Mouse (Mus musculus) monocyte, adult 5-6 weeks (primary cell): ENCODE results near the gene Isca2. TPM values are rescaled to one million over a fixed set of nuclear protein-coding genes. Genes with fewer than 3 reads are reported as not detected.

ENCODE experiments used
- ATAC-seq: fragments of 153-309, 156-312 bp; replicated peaks from 2 replicates; pipeline ENCODE4 v1.8.0; 2017; ENCODE audit warnings: mild to moderate bottlenecking; ENCODE audit not compliant: low TSS enrichment, insufficient number of reproducible peaks, severe bottlenecking, poor library complexity, low FRiP score
- total RNA-seq: library from RNA; stranded (forward); fragments of 200-1000, 200-491, 200-594 nt; gene quantifications from 3 replicates; pipeline ENCODE4 v1.2.3, GENCODE M21; 2017

Gene Isca2
- total RNA-seq, 1 experiment from 2014 or later = 25.3 TPM

- ATAC-seq = no peak
Measured at GRCm38 (mm10) chr12:84810810-84811209, 37.8 kb downstream of the Isca2 start.

- ATAC-seq = no peak
Measured at GRCm38 (mm10) chr12:84811510-84811909, 38.5 kb downstream of the Isca2 start.

GRCm38 (mm10) chr12:84812004-84812403, 39.0 kb downstream of the Isca2 start:
- ATAC-seq = no peak

- ATAC-seq = no peak
Measured at GRCm38 (mm10) chr12:84813773-84814172, 40.7 kb downstream of the Isca2 start.

GRCm38 (mm10) chr12:84814663-84815325, 41.7 kb downstream of the Isca2 start:
- no peak for ATAC-seq

GRCm38 (mm10) chr12:84818496-84818895, 45.4 kb downstream of the Isca2 start:
- ATAC-seq = no peak

GRCm38 (mm10) chr12:84819236-84820168, 46.5 kb downstream of the Isca2 start:
- no peak for ATAC-seq

- no peak for ATAC-seq
Measured at GRCm38 (mm10) chr12:84823601-84824000, 50.5 kb downstream of the Isca2 start.

GRCm38 (mm10) chr12:84824203-84824602, 51.2 kb downstream of the Isca2 start:
- no peak for ATAC-seq

Other genes with a start within 250 kb of the Isca2 start
- not detected in 3 replicates for gene Vsx2, start 203.5 kb upstream of the Isca2 start, total RNA-seq
- gene Abcd4, start 155.8 kb upstream of the Isca2 start, total RNA-seq = 4.0 to 10.0 TPM (median 5.7 TPM) in 3 replicates
- not detected in 3 replicates for gene Vrtn, start 132.2 kb upstream of the Isca2 start, total RNA-seq
- not detected in 3 replicates for gene Syndig1l, start 74.4 kb upstream of the Isca2 start, total RNA-seq
- gene Npc2, start 99 bp upstream of the Isca2 start, total RNA-seq = 69.6 to 85.5 TPM (median 78.1 TPM) in 3 replicates
- not detected in 3 replicates for gene Ltbp2, start 103.3 kb downstream of the Isca2 start, total RNA-seq
- gene Fcf1, start 197.6 kb downstream of the Isca2 start, total RNA-seq = 101 to 149 TPM (median 133 TPM) in 3 replicates
- 42.8 to 69.6 TPM (median 53.8 TPM) in 3 replicates for gene Arel1, start 197.6 kb downstream of the Isca2 start, total RNA-seq
- gene Ylpm1, start 223.1 kb downstream of the Isca2 start, total RNA-seq = 22.6 to 86.9 TPM (median 34.8 TPM) in 3 replicates